Mouse (Mus musculus): ENCODE results near the gene Smarcc2. TPM values are rescaled to one million over a fixed set of nuclear protein-coding genes. Genes with fewer than 3 reads are reported as not detected.

The Smarcc2 gene
- polyA plus RNA-seq, 1 experiment from 2014 or later, result 105 TPM

GRCm38 (mm10) chr10:128493695-128494666 lies 34.9 kb downstream of the Smarcc2 start, which contains the start of gene Myl6:
TSS of gene Myl6 (minus strand) at chr10:128494145.
- peak within 1 kb of the TSS; percentile 78 for H3K4me3 ChIP-seq (replicated peaks)
- H3K9ac ChIP-seq (replicated peaks), result peak within 1 kb of the TSS; percentile 82
- H3K9me3 ChIP-seq, result no peaks in the 10 kb centered on the region
- under 1% methylated on average over 45 of the region's 45 CpGs for WGBS
- peak; percentile 92 for ATAC-seq (ENCODE audit: insufficient number of reproducible peaks, insufficient read depth, low FRiP score, low TSS enrichment, low read depth)
- H3K36me3 ChIP-seq, result peaks cover 31% of the 10 kb centered on the region
- peak within 1 kb of the TSS; percentile 84 for H3K4me2 ChIP-seq
- peak within 1 kb of the TSS; percentile 96 for H3K27ac ChIP-seq
- H3K27me3 ChIP-seq, result peaks cover 7% of the 10 kb centered on the region; the same call in 1 of the 2 replicates
- peaks cover 33% of the 10 kb centered on the region for H3K4me1 ChIP-seq (replicated peaks)

- Histone ChIP-seq H3K4me3 (replicated peaks) (peak overlapping the region; percentile 78), H3K4me1 (replicated peaks) (peaks cover 33% of the 10 kb centered on the region), H3K9ac (replicated peaks) (peak overlapping the region; percentile 82), H3K27ac (peak overlapping the region; percentile 96), H3K4me2 (peak overlapping the region; percentile 84), H3K27me3 (peaks cover 7% of the 10 kb centered on the region; the same call in 1 of the 2 replicates), H3K36me3 (peaks cover 23% of the 10 kb centered on the region), H3K9me3 (no peaks in the 10 kb centered on the region)
- 61% methylated on average over 11 of the region's 11 CpGs for WGBS
- ATAC-seq (ENCODE audit: insufficient number of reproducible peaks, insufficient read depth, low FRiP score, low TSS enrichment, low read depth), result no peak
Observed at GRCm38 (mm10) chr10:128494667-128495245, 35.7 kb downstream of the Smarcc2 start.

GRCm38 (mm10) chr10:128495270-128495669 lies 36.2 kb downstream of the Smarcc2 start:
- Histone ChIP-seq H3K4me3 (replicated peaks) (peak overlapping the region; percentile 78), H3K9ac (replicated peaks) (no peak overlapping the region)

GRCm38 (mm10) chr10:128495903-128496302 lies 36.9 kb downstream of the Smarcc2 start:
- H3K9ac ChIP-seq (replicated peaks), result no peak overlapping the region
- H3K27me3 ChIP-seq, result peaks cover 7% of the 10 kb centered on the region; the same call in 1 of the 2 replicates
- no peak overlapping the region for H3K4me3 ChIP-seq (replicated peaks)
- H3K4me1 ChIP-seq (replicated peaks), result peaks cover 32% of the 10 kb centered on the region
- H3K4me2 ChIP-seq, result no peak overlapping the region
- WGBS, result 71% methylated on average over 4 of the region's 4 CpGs
- peaks cover 11% of the 10 kb centered on the region for H3K36me3 ChIP-seq
- no peak for ATAC-seq (ENCODE audit: insufficient number of reproducible peaks, insufficient read depth, low FRiP score, low TSS enrichment, low read depth)
- no peaks in the 10 kb centered on the region for H3K9me3 ChIP-seq
- no peak overlapping the region for H3K27ac ChIP-seq

More at GRCm38 (mm10) chr10:128495270-128495669, 36.2 kb downstream of the Smarcc2 start:
- peak overlapping the region; percentile 84 for H3K4me2 ChIP-seq
- H3K27ac ChIP-seq, result no peak overlapping the region
- peaks cover 7% of the 10 kb centered on the region; the same call in 1 of the 2 replicates for H3K27me3 ChIP-seq
- ATAC-seq (ENCODE audit: insufficient number of reproducible peaks, insufficient read depth, low FRiP score, low TSS enrichment, low read depth), result no peak
- WGBS, result 73% methylated on average over 2 of the region's 2 CpGs
- H3K4me1 ChIP-seq (replicated peaks), result peaks cover 33% of the 10 kb centered on the region
- H3K9me3 ChIP-seq, result no peaks in the 10 kb centered on the region
- peaks cover 18% of the 10 kb centered on the region for H3K36me3 ChIP-seq

GRCm38 (mm10) chr10:128496509-128497077 lies 37.5 kb downstream of the Smarcc2 start:
- WGBS, result 35% methylated on average over 6 of the region's 6 CpGs
- Histone ChIP-seq H3K27ac (peak overlapping the region; percentile 9; the same call in 1 of the 2 replicates), H3K36me3 (peaks cover 5% of the 10 kb centered on the region), H3K9me3 (no peaks in the 10 kb centered on the region), H3K9ac (replicated peaks) (no peak overlapping the region), H3K27me3 (peaks cover 7% of the 10 kb centered on the region; the same call in 1 of the 2 replicates), H3K4me2 (no peak overlapping the region), H3K4me1 (replicated peaks) (peaks cover 25% of the 10 kb centered on the region), H3K4me3 (replicated peaks) (no peak overlapping the region)
- ATAC-seq (ENCODE audit: insufficient number of reproducible peaks, insufficient read depth, low FRiP score, low TSS enrichment, low read depth), result no peak

GRCm38 (mm10) chr10:128497134-128497737 lies 38.2 kb downstream of the Smarcc2 start:
- Histone ChIP-seq H3K9ac (replicated peaks) (no peak overlapping the region), H3K9me3 (no peaks in the 10 kb centered on the region), H3K36me3 (no peaks in the 10 kb centered on the region), H3K4me2 (peak overlapping the region; percentile 16; the same call in 1 of the 2 replicates), H3K27me3 (peaks cover 7% of the 10 kb centered on the region; the same call in 1 of the 2 replicates), H3K4me3 (replicated peaks) (no peak overlapping the region), H3K4me1 (replicated peaks) (peaks cover 19% of the 10 kb centered on the region), H3K27ac (peak overlapping the region; percentile 9; the same call in 1 of the 2 replicates)
- WGBS, result 46% methylated on average over 6 of the region's 6 CpGs
- ATAC-seq (ENCODE audit: insufficient number of reproducible peaks, insufficient read depth, low FRiP score, low TSS enrichment, low read depth), result no peak

GRCm38 (mm10) chr10:128498590-128498989 lies 39.5 kb downstream of the Smarcc2 start, which contains the start of gene Myl6b:
TSS of gene Myl6b (minus strand) at chr10:128498685.
- peak within 1 kb of the TSS; percentile 80 for H3K27ac ChIP-seq

DNA sequence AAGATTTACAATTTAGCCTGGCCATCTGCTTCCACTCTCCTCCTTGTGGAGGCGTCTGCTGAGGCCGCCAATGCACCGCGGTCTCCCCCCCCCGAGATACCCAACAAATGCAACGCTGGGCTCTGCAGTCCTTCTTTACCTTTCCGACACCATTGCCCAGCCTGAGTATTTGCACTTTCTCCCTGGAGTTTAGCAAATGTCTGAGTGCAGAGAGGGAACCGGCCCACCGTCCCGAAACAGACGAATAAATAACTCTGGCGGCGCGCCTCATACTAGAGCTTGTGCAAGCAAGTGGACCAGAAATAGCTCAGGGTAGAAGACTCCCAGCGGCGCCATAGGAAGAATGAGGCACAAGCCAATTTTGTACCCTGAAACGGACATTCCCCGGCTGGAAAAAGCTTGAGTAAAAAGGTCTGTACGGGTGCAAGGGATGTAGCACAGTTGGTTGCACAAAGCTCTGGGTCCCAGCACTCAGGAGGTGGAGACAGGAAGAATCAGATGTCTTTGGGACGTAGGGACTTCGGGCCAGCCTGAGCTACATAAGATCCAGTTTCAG lies 40.1 kb downstream of the Smarcc2 start:
- Histone ChIP-seq H3K4me1 (replicated peaks) (peaks cover 12% of the 10 kb centered on the region), H3K9ac (replicated peaks) (peak overlapping the region; percentile 59), H3K27me3 (peaks cover 7% of the 10 kb centered on the region; the same call in 1 of the 2 replicates), H3K4me3 (replicated peaks) (peak overlapping the region; percentile 48), H3K9me3 (no peaks in the 10 kb centered on the region), H3K36me3 (no peaks in the 10 kb centered on the region), H3K27ac (peak overlapping the region; percentile 80), H3K4me2 (peak overlapping the region; percentile 66)
- ATAC-seq (ENCODE audit: insufficient number of reproducible peaks, insufficient read depth, low FRiP score, low TSS enrichment, low read depth), result peak; percentile 54
- 3% methylated on average over 21 of the region's 21 CpGs for WGBS

More at GRCm38 (mm10) chr10:128498590-128498989, 39.5 kb downstream of the Smarcc2 start, which contains the start of gene Myl6b:
- under 1% methylated on average over 27 of the region's 27 CpGs for WGBS
- H3K9ac ChIP-seq (replicated peaks), result peak within 1 kb of the TSS; percentile 59
- H3K27me3 ChIP-seq, result peaks cover 7% of the 10 kb centered on the region; the same call in 1 of the 2 replicates
- no peaks in the 10 kb centered on the region for H3K9me3 ChIP-seq
- peaks cover 12% of the 10 kb centered on the region for H3K4me1 ChIP-seq (replicated peaks)
- peak within 1 kb of the TSS; percentile 66 for H3K4me2 ChIP-seq
- no peaks in the 10 kb centered on the region for H3K36me3 ChIP-seq
- peak within 1 kb of the TSS; percentile 48 for H3K4me3 ChIP-seq (replicated peaks)
- ATAC-seq (ENCODE audit: insufficient number of reproducible peaks, insufficient read depth, low FRiP score, low TSS enrichment, low read depth), result peak; percentile 85

DNA sequence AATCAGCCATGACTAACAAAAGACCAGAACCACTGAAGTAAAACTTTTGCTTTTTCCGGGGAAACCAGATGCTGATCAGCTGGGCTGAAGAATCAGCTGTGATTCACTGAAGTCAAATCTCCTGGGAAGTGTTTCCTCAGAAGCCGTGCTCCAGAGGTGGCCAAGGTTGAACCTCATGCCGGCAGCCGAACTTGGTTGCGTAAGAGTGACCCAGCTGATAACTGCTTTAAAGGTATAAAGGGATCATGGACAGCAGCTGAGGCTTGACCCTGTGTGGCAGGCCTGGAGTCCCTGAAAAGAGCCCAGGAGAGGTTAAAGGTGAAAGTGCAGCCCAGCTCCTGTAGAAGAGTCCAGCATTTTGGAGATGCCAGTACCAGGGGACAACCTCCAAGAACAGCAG lies 43.3 kb downstream of the Smarcc2 start:
- Histone ChIP-seq H3K4me1 (replicated peaks) (peaks cover 4% of the 10 kb centered on the region), H3K4me2 (no peak overlapping the region), H3K36me3 (no peaks in the 10 kb centered on the region), H3K9ac (replicated peaks) (no peak overlapping the region), H3K27ac (no peak overlapping the region), H3K27me3 (no peaks in the 10 kb centered on the region), H3K4me3 (replicated peaks) (no peak overlapping the region), H3K9me3 (no peaks in the 10 kb centered on the region)
- ATAC-seq (ENCODE audit: insufficient number of reproducible peaks, insufficient read depth, low FRiP score, low TSS enrichment, low read depth), result no peak
- 81% methylated on average over 5 of the region's 5 CpGs for WGBS

- no peaks in the 10 kb centered on the region for H3K27me3 ChIP-seq
- H3K27ac ChIP-seq, result 0 out of 2 replicates have a peak overlapping the region, but pooled peaks have one; percentile 35
- no peaks in the 10 kb centered on the region; the same call in 1 of the 2 replicates for H3K4me1 ChIP-seq (replicated peaks)
- no peak overlapping the region for H3K4me3 ChIP-seq (replicated peaks)
- no peak overlapping the region for H3K9ac ChIP-seq (replicated peaks)
- no peak for ATAC-seq (ENCODE audit: insufficient number of reproducible peaks, insufficient read depth, low FRiP score, low TSS enrichment, low read depth)
- no peaks in the 10 kb centered on the region for H3K36me3 ChIP-seq
- 71% methylated on average over 8 of the region's 8 CpGs for WGBS
- H3K4me2 ChIP-seq, result no peak overlapping the region
- no peaks in the 10 kb centered on the region for H3K9me3 ChIP-seq
Observed at GRCm38 (mm10) chr10:128503532-128503931, 44.5 kb downstream of the Smarcc2 start.

Data from limb, embryonic 12.5 days (tissue).